Mouse (Mus musculus) natural killer cell, adult 2 months (primary cell): Measurements from ENCODE around the gene Krtap13.
"Not testable (repeated sequence)": the region's sequence is repeated elsewhere in the genome, so short reads cannot be mapped to it uniquely, and the experiment has no call there.

ENCODE experiments used
- DNase-seq, 2 experiments: peaks; one replicate each; pipeline ENCODE4 v3.0.0; 2022; ENCODE audit warnings: low spot score in 2 of 2

Gene Krtap13

GRCm38 (mm10) chr16:88751535-88751934 lies at the start of gene Krtap13:
TSS of gene Krtap13 (minus strand) at chr16:88751635.
- not testable (repeated sequence) for DNase-seq

GRCm38 (mm10) chr16:88786786-88787185 lies 35.4 kb upstream of the Krtap13 start:
- DNase-seq, result no peak

GRCm38 (mm10) chr16:88777596-88777995 lies 26.2 kb upstream of the Krtap13 start, which contains the start of gene Gm5965:
TSS of gene Gm5965 (plus strand) at chr16:88777896.
- DNase-seq, result no peak

- no peak for DNase-seq
These were observed 22.7 kb upstream of the Krtap13 start, which contains the start of gene 2310057N15Rik for GRCm38 (mm10) chr16:88774106-88774505. TSS of gene 2310057N15Rik (minus strand) at chr16:88774206.

GRCm38 (mm10) chr16:88758547-88758946 lies 7.1 kb upstream of the Krtap13 start, which contains the start of gene 2310034C09Rik:
TSS of gene 2310034C09Rik (plus strand) at chr16:88758847.
- DNase-seq, result not testable (repeated sequence)

- DNase-seq, result no peak
These were observed 3.5 kb downstream of the Krtap13 start for GRCm38 (mm10) chr16:88747943-88748342.

- no peak for DNase-seq
These were observed 6.6 kb downstream of the Krtap13 start for GRCm38 (mm10) chr16:88744750-88745340.

GRCm38 (mm10) chr16:88735391-88735790 lies 16.0 kb downstream of the Krtap13 start:
- no peak for DNase-seq

GRCm38 (mm10) chr16:88728812-88729275 lies 22.6 kb downstream of the Krtap13 start, which contains the start of gene Krtap13-1:
TSS of gene Krtap13-1 (plus strand) at chr16:88728862.
- no peak for DNase-seq

- DNase-seq, result no peak
These were observed 31.4 kb downstream of the Krtap13 start for GRCm38 (mm10) chr16:88720031-88720430.

GRCm38 (mm10) chr16:88716549-88716948 lies 34.9 kb downstream of the Krtap13 start:
- DNase-seq, result no peak

- DNase-seq, result no peak
These were observed 40.2 kb downstream of the Krtap13 start for GRCm38 (mm10) chr16:88711245-88711644.

GRCm38 (mm10) chr16:88710757-88711156 lies 40.7 kb downstream of the Krtap13 start:
- DNase-seq, result no peak

GRCm38 (mm10) chr16:88707496-88708012 lies 43.9 kb downstream of the Krtap13 start, which contains the start of gene 2310061N02Rik:
TSS of gene 2310061N02Rik (minus strand) at chr16:88707962.
- DNase-seq, result no peak

GRCm38 (mm10) chr16:88701072-88701864 lies 50.2 kb downstream of the Krtap13 start:
- peak in 1 of 2 experiments; percentile 8 for DNase-seq
